Mouse (Mus musculus) CH12.LX (cell line): ENCODE measurements around the gene Ugt1a5.

Experiments used
- NRF1 ChIP-seq: IDR thresholded peaks from 2 replicates; pipeline ENCODE4 v1.6.1; 2014; ENCODE audit warnings: low read depth, mild to moderate bottlenecking, inconsistent platforms, low read length, improper control_type of control experiment, moderate library complexity
- POLR2A ChIP-seq: IDR thresholded peaks from 2 replicates; pipeline ENCODE4 v1.6.1; 2011; ENCODE audit warnings: low read depth, mild to moderate bottlenecking, improper control_type of control experiment, low read length
- ZNF384 ChIP-seq: IDR thresholded peaks from 2 replicates; pipeline ENCODE4 v1.6.1; 2012; ENCODE audit warnings: low read depth, low read length, improper control_type of control experiment, inconsistent platforms

DNA sequence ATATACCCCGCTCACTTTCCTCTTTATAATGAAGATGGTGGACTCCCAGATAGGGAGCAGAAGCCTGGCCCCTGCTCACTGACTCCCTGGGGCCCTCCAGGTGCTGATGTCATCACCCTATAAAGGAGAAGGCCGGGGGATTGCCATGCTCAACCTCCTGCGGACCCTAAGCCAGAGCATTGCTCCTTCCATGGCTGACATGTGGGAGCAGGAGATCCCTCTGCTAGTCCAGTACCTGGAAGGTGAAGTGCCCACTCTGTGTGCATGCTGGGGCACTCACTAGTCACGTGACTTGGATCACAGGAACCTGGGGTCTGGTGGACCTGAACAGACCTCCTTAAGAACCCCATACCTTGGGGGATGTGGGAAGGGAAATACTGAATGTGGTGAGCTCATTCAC lies 74.8 kb downstream of the Ugt1a5 start:
- no peak for TF ChIP-seq POLR2A
- no peak for TF ChIP-seq NRF1
- TF ChIP-seq ZNF384: no peak
